Mouse (Mus musculus): ENCODE data around the gene Rac3.

- TF ChIP-seq CTCF (IDR thresholded peaks at IDR 0.05; ENCODE audit: low read depth, low read length) = no peak
- no peak for TF ChIP-seq POLR2A (IDR thresholded peaks at IDR 0.05; ENCODE audit: borderline replicate concordance, low read depth, low read length)
These were observed 27.8 kb upstream of the Rac3 start for GRCm38 (mm10) chr11:120693461-120693860.
